Mouse (Mus musculus) limb, embryonic 14.5 days (tissue): ENCODE results near the gene Abtb2. TPM values are rescaled to one million over a fixed set of nuclear protein-coding genes. Genes with fewer than 3 reads are reported as not detected.

Experiments used
- ATAC-seq: fragments of 200-750 bp; cut with Nextera tagmentation; 2 replicates; pipeline ENCODE4 v1.8.0; 2017; ENCODE audit warnings: low read depth, moderate number of reproducible peaks, moderate TSS enrichment; ENCODE audit not compliant: low FRiP score
- DNase-seq: peaks from one replicate; pipeline ENCODE4 v3.0.0-alpha.2; 2015; ENCODE audit warnings: low spot score
- H3K27ac ChIP-seq: fragments of 300-500 bp; sonication (generic); replicated peaks from 2 replicates; pipeline ENCODE4 v1.5.1; 2014; ENCODE audit warnings: low read depth, mild to moderate bottlenecking, low read length, moderate library complexity, mixed read lengths
- H3K27me3 ChIP-seq: fragments of 300-500 bp; sonication (generic); 2 replicates; pipeline ENCODE4 v1.6.1; 2014; ENCODE audit warnings: low read length, mixed read lengths; ENCODE audit not compliant: control insufficient read depth, insufficient read depth
- H3K36me3 ChIP-seq: fragments of 300-500 bp; sonication (generic); 2 replicates; pipeline ENCODE4 v1.6.1; 2014; ENCODE audit warnings: mild to moderate bottlenecking, low read length, moderate library complexity, mixed read lengths; ENCODE audit not compliant: control insufficient read depth, insufficient read depth
- H3K4me1 ChIP-seq: fragments of 300-500 bp; sonication (generic); 2 replicates; pipeline ENCODE4 v1.6.1; 2014; ENCODE audit warnings: antibody characterized with exemption, low read length, mixed read lengths; ENCODE audit not compliant: control insufficient read depth, insufficient read depth
- H3K4me2 ChIP-seq: fragments of 300-500 bp; sonication (generic); replicated peaks from 2 replicates; pipeline ENCODE4 v1.6.1; 2014; ENCODE audit warnings: low read depth, mild to moderate bottlenecking, low read length, moderate library complexity; ENCODE audit not compliant: severe bottlenecking
- H3K4me3 ChIP-seq: fragments of 300-500 bp; sonication (generic); replicated peaks from 2 replicates; pipeline ENCODE4 v1.5.1; 2014; ENCODE audit warnings: low read length
- H3K9ac ChIP-seq: fragments of 300-500 bp; sonication (generic); 2 replicates; pipeline ENCODE4 v1.6.1; 2014; ENCODE audit warnings: mild to moderate bottlenecking, low read depth, low read length, moderate library complexity; ENCODE audit not compliant: severe bottlenecking
- H3K9me3 ChIP-seq: fragments of 300-500 bp; sonication (generic); 2 replicates; pipeline ENCODE4 v1.6.1; 2016; ENCODE audit warnings: low read length; ENCODE audit not compliant: control insufficient read depth
- POLR2A ChIP-seq: fragments of 200-500 bp; IDR thresholded peaks from 2 replicates; pipeline ENCODE4 v1.8.0; 2012; ENCODE audit warnings: inconsistent platforms, mild to moderate bottlenecking, moderate library complexity, borderline replicate concordance; ENCODE audit not compliant: insufficient read depth, insufficient read length; ENCODE audit errors: extremely low read depth
- WGBS: fragments of 180-500 bp; shearing (Covaris S2); extraction: QIAGEN DNeasy Blood & Tissue Kit; methylation state at CpG from one replicate; pipeline ENCODE4 v1.1.7; 2014; 5-methylcytosine and 5-hydroxymethylcytosine counted together
- polyA plus RNA-seq, 2 experiments: library from polyadenylated mRNA; depleted of rRNA in 1 of 2; stranded (reverse) in 1 of 2; unstranded in 1 of 2; fragments of >200 nt; fragmentation: Nextera tagmentation in 1 of 2; extraction: Ambion mirVana in 1 of 2; gene quantifications; 2 replicates each; pipeline versions ENCODE4 v1.2.1 to v1.2.3; 2012 to 2014

Abtb2 gene
- polyA plus RNA-seq, 2 experiments: 15.6 to 22.7 TPM

DNA sequence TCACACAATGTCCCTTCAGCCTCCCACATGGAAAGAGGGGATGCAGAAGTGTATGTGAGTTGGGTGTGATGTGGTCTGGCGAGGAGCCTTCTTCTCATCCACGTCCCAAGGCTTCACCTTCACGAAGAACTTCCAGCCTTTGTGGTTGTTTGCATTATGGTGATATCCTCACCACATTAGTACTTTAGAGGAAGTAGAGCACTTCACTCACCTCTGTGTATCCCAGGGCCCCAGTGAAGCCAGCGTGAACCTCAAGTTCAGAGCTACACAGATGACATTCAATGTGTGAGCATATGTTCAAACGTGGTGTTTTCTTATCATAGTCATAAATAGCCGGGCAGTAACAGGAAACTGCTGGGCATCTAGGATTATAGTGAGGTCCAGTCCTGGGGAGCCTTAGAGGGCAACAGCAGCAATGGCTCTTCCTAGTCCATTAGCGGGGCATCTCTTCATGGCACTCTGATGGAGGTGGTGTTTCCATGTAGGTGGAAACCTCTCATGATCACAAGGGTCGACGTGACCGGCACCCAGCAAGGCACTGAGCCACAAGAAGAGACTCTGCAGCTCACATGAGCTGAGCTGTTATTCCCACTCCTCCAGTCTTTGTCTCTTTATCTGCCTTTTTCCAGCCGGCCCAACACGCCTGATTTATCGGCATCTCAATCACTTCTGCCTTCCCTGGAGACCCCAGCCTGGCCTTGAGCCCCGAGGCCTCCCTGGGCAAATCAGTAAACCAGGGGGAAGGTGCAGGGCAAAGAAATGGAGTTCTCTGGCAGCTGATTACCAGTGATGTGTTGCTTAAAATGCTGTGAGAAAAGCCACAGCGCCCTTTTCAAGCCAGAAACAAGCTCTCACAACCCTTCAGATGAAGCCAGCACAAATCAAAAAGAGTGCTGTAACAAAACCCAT lies 93.8 kb downstream of the Abtb2 start:
- Histone ChIP-seq H3K4me1 (peaks cover 7% of the 10 kb centered on the region), H3K4me2 (no peak overlapping the region), H3K4me3 (no peak overlapping the region), H3K9me3 (no peaks in the 10 kb centered on the region), H3K27ac (no peak overlapping the region), H3K9ac (no peak overlapping the region), H3K36me3 (no peaks in the 10 kb centered on the region), H3K27me3 (no peaks in the 10 kb centered on the region)
- ATAC-seq (no peak), DNase-seq (no peak)
- no peak for TF ChIP-seq POLR2A
- WGBS: 78% methylated on average over 15 of the region's 15 CpGs

DNA sequence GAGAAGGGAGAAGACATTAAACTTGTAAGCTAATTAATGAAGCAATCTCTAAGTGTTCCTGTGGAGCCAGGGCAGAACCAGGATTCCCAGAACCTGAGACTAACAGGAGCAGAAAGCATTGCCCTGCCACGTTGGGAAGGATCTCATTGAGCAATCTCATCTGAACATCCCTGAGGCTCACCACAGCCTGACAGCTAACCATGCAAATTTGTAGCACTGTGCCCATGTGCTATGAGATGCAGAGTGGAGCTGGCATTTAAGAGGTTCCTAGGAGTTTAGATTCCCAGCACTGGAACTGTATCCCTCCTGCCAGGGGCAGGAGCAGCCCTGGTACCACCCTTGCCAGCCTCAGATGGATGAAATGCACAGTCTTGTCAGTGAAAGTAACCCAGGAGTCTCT lies 95.6 kb downstream of the Abtb2 start:
- TF ChIP-seq POLR2A: no peak
- H3K9ac ChIP-seq: no peak overlapping the region
- DNase-seq (no peak), ATAC-seq (no peak)
- H3K9me3 ChIP-seq: no peaks in the 10 kb centered on the region
- no peak overlapping the region for H3K4me2 ChIP-seq
- 27% methylated on average over 1 of the region's 1 CpGs for WGBS
- H3K4me1 ChIP-seq: peaks cover 3% of the 10 kb centered on the region; the same call in 1 of the 2 replicates
- no peak overlapping the region for H3K27ac ChIP-seq
- H3K27me3 ChIP-seq: no peaks in the 10 kb centered on the region
- H3K36me3 ChIP-seq: no peaks in the 10 kb centered on the region
- no peak overlapping the region for H3K4me3 ChIP-seq

DNA sequence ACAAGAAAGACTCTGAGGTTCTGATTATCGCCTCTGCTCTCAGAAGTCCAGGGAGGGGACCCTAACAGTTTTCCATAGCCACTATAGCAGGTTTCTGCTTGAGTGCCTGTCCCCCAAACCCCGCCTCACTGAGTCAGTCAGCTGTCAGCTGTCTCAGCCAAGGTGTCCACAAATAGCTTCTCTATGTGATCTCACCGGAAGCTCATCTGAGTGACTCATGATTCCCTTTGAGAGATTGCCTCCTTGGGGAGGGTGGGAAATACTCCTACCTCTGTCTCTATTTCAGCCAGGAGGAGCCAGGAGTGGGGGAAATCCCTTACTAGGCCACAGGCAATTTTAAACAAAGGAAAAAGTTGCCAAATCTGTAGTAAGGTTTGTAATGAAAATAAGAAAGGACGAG lies 96.0 kb downstream of the Abtb2 start:
- Histone ChIP-seq H3K36me3 (no peaks in the 10 kb centered on the region), H3K4me2 (no peak overlapping the region), H3K9me3 (no peaks in the 10 kb centered on the region), H3K27me3 (no peaks in the 10 kb centered on the region), H3K27ac (no peak overlapping the region), H3K4me3 (no peak overlapping the region), H3K9ac (no peak overlapping the region), H3K4me1 (peaks cover 3% of the 10 kb centered on the region; the same call in 1 of the 2 replicates)
- ATAC-seq (peak; percentile 26; the same call in 1 of the 2 replicates), DNase-seq (peak; percentile 40)
- WGBS: 68% methylated on average over 4 of the region's 4 CpGs
- no peak for TF ChIP-seq POLR2A

- Histone ChIP-seq H3K9ac (no peak overlapping the region), H3K36me3 (no peaks in the 10 kb centered on the region), H3K27ac (no peak overlapping the region), H3K4me2 (no peak overlapping the region), H3K27me3 (no peaks in the 10 kb centered on the region), H3K9me3 (no peaks in the 10 kb centered on the region), H3K4me3 (no peak overlapping the region), H3K4me1 (peaks cover 18% of the 10 kb centered on the region)
- 66% methylated on average over 6 of the region's 6 CpGs for WGBS
- no peak for TF ChIP-seq POLR2A
- no peak for ATAC-seq
- no peak for DNase-seq
These were observed 98.2 kb downstream of the Abtb2 start for GRCm38 (mm10) chr2:103664341-103664740.

DNA sequence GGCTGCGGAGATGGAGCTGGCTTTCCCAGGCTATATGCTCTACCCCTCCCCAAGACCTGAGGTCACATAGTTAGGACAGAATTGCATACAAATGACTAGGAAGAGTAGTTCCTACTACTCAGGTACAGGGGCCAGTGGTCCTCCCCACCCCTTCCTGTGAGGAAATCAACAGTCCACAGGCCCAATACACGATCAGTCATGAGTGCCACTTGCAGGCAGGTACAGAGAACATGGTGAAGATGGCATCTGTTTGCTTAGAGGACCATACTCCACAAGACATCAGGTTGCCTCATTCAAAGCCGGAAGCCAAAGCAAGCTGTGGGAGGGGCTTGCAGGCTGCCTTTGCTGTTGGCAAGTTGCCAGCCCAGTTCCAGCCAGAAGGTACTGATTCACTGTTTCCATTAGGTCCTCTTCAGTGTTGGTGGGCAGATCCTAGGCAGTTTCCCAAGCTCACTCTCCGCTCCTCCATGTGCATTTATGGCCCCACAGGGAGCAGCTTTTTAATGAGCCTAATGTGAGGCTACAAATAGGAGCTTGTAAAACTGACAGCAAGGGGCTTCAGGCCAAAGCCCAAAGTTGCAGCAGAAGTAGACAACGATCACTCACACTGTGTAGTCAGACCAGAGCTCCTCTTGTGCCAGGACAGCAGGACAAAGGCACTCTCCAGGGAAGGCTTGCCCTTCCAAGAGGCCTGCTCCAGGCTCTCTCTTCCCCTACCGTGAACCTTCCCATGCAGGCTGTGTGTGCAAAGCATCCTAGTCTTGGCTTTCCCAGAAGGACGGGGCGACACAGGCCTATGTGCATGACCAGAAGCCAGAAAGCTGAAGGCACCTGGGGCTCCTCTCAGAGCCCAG lies 102.1 kb downstream of the Abtb2 start:
- ATAC-seq (peak; percentile 81), DNase-seq (peak; percentile 71)
- H3K27ac ChIP-seq: no peak overlapping the region
- H3K9ac ChIP-seq: no peak overlapping the region
- H3K4me2 ChIP-seq: no peak overlapping the region
- no peak overlapping the region for H3K4me3 ChIP-seq
- no peaks in the 10 kb centered on the region for H3K27me3 ChIP-seq
- no peaks in the 10 kb centered on the region for H3K9me3 ChIP-seq
- 30% methylated on average over 8 of the region's 8 CpGs for WGBS
- TF ChIP-seq POLR2A: no peak
- no peaks in the 10 kb centered on the region for H3K36me3 ChIP-seq
- H3K4me1 ChIP-seq: peaks cover 36% of the 10 kb centered on the region
